Mouse (Mus musculus): ENCODE measurements around the gene Cebpg.

Cebpg gene

DNA sequence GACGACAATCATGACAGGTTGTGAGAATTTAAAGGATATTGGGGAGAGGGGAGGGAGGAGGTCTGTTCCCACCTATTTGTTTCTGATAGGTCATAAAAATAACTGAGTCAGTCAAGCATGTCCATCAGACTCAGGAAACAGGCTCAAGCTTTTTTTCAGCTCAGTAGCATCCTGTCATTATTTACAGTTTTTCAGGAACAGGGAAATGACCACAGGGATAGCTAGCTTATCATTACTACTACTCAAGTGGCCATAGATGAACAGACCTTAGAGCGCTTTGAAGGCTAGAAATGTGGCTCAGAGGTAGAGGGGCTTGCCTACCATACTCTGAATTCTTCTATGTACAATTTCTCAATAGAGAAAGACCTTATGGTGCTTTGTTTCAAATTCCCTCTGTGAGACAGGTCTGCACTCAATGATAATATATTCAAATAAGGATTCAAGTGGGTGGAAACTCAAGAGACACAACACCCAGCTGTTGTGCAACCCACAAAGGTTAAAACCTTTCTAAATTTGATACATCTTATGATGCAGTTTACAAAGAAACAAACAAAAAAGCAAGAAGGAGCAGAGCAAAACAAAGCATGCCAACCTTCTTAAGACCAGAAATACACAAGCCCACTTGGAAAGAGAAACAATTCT lies 1.3 kb downstream of the Cebpg start:
- DNase-seq (ENCODE audit: low read depth in 1 of 2, low spot score in 2 of 2): no peak

DNA sequence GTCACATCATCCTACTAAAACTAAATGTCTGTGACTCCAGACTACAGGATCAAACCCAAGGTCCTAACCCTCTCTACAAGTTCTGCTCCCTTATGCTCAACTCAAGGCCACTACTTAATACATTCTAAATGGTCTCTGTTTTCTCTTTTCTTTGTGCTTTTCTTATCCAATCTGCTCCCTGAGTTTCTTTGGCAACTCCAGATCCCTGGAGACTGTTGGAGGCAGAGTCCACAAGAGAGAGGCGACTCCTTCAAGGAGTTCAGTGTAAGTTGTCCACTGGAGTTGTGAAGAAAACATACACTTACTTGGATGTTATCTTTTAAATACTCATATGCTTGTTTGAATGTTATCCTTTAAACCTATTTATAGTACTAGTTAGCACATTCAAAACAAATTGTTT lies 2.1 kb downstream of the Cebpg start:
- no peak for DNase-seq (ENCODE audit: low read depth in 1 of 2, low spot score in 2 of 2)

DNA sequence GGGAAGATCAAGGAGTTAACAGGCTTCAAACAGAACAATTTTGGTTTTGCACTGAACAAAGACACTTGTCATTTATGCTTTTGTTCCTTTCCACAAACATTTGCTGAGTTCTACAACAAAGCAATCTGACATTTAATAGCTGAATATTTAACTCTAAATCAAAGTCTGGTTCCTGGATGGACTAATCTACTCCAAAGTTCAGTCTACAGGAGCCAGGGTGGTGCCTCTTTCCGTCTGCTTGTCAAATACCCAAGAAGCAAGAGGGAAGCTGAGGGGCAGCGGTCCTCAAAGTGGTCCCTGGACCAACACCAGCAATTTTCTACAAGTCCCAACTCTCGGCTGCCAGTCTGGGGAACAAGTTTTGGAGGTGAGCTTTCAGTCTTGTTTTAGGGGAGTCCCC lies 3.2 kb downstream of the Cebpg start:
- DNase-seq (ENCODE audit: low read depth in 1 of 2, low spot score in 2 of 2): no peak

DNA sequence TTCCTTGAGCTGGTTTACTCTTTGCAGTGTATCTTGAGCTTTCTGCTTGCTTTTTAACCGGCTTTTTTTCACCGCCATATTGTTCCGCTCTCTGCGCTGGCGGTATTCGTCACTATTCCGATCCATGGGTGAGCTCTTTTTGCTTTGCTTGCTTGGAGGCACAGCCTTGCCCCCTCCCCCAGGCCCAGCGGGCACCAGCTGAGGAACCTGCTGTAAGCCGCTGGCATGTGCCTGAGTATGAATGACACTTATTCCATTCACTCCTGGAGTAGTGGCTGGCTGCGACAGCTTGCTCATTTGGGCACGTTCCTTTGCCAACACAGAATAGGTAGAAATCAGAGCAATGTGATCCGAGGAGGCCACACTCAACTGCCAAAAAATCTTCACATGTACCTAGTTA lies 5.8 kb downstream of the Cebpg start:
- no peak for DNase-seq (ENCODE audit: low read depth in 1 of 2, low spot score in 2 of 2)

DNA sequence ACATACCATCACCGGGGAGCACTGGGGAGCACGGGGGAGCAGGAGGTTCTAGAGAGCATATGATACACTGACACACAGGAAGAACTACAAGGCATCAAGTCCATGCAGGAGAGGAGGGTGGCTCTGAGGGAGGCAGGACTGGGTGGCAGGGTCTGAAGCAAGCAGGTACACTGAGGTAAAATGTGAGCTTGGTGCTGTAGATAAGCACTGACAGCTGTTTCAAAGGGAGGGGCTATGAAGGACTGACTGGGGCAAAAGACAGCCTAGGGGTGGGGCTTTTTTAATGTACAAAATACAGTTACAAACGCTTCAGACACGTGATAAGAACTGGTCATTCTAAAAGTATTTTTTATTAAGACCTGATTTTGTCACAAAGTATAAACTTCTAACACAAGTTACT lies 10.3 kb downstream of the Cebpg start:
- DNase-seq (ENCODE audit: low read depth in 1 of 2, low spot score in 2 of 2): no peak

DNA sequence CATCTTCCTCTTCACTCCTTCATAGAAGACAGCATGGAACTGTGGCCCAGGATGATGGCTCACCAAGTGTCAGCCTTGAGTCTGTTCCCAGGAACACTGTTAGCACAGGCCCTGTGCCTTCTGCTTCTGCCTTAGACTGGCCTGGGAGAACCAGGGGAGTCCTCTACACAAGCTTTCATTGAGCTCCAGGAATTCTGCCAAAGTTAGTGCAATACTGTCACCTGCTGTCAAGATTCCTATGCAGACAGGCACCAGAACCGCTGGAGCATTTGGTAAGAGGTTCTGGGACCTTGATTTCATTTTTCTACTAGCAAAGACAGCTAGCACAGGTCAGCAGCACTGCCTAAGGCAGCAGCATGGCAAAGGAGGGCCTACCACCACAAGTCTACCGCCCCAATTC lies 11.7 kb downstream of the Cebpg start:
- DNase-seq (ENCODE audit: low read depth in 1 of 2, low spot score in 2 of 2): no peak

DNA sequence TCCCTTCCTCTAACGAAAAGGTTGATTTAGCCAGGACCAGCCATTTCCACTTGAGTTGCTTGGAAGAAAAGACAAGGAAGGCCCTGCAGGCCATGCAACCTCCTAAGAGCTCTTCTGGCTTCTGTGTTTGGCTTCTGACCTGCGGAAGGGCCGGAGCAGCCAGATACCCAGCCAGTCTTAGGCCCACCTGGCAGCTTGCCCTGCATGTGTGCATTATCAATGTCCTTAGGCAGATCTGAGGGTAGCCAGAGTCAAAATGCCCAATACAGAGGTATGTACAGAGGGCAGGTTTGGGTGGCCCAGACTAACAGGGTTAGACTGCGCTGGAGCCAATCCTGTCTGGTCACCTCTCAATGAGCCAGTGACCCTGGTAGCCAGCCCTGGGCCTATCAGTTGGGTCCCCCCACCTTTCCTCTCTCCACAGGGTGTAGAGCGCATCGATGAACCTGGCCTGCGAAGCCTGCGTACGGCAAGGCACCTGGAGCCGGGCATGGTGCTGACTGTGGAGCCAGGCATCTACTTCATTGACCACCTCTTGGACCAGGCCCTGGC lies 13.0 kb downstream of the Cebpg start:
- DNase-seq (ENCODE audit: low read depth in 1 of 2, low spot score in 2 of 2): no peak

DNA sequence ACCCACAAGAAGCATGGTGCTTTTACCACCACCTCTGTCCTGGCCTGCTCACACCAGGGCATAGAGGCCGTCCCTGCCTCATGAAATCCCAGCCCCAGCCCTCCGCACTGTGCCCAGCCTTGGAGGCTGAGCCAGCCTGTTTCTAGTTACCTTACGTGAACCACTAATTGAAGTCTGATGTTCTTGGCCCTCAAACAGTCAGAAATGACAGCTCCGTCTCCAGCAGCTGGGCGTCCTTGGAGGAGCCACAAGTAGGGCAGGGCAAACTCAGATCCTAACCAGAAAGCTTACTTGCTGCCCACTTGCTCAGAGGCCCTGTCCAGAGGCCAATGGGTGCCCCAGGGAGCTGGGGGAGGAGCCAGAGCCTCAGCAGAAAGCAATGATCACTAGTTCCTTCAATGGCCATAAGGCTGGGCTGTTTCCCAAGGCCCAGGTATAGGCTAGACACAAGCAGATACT lies 13.6 kb downstream of the Cebpg start:
- DNase-seq (ENCODE audit: low read depth in 1 of 2, low spot score in 2 of 2): no peak

DNA sequence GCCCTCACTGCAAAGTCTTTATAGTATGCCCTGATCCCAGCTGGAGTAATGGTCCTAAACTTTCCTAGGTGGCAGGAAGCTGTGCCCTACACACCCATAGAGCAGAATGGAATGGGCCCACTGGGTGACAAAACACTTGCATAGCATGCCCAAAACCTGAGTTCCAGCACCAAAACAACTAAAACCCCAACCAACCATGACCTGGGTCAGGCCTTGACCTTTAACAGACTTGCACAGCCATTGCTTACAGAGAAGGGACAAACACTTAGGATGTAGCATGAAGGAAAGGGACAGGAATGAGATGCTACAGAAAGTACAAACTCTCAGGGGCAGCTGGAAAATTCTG lies 14.2 kb downstream of the Cebpg start:
- DNase-seq (ENCODE audit: low read depth in 1 of 2, low spot score in 2 of 2): no peak

DNA sequence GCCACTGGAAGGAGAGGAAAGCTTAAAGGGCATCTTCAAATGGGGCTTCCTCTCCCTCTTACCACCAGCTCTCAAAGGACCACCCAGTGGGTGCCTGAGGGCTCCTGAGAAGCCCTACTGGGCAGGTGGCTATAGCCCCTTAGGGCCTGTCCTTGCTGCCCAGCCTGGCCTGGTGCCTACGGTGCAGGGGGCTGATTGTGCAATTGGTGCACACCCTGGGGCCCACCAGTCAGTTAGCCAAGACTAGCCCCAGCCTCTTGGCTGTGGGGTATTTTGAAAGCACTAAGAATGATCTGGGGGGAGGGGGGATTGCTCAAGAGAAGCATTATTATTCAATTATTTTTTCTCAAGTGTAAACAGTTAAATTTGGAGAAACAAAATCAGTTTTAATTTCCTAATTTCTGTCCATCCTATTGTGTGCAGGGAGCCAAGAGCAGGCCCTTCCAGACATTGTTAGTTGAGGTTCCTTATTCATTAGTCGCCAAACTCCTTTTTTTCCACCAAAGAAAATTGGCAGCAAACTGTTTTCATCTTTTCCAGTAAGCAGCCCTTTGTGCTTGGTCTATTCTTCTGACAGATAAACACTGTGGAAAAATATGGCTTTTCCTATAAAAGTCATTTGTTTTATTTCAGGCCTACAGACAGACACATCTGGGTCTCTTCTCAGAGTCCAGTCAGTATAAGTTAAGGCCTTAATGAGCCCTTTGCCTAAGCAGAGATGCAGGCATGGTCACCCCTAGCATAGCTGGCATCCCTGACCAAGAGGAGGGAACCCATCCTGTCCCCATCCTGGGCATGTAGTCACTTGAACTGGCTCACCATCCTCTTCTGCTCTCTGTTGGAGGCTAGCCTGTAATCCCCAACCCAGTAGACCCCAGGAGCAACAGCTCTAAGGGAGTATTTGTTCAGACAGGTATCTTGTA lies 14.8 kb downstream of the Cebpg start:
- no peak for DNase-seq (ENCODE audit: low read depth in 1 of 2, low spot score in 2 of 2)

DNA sequence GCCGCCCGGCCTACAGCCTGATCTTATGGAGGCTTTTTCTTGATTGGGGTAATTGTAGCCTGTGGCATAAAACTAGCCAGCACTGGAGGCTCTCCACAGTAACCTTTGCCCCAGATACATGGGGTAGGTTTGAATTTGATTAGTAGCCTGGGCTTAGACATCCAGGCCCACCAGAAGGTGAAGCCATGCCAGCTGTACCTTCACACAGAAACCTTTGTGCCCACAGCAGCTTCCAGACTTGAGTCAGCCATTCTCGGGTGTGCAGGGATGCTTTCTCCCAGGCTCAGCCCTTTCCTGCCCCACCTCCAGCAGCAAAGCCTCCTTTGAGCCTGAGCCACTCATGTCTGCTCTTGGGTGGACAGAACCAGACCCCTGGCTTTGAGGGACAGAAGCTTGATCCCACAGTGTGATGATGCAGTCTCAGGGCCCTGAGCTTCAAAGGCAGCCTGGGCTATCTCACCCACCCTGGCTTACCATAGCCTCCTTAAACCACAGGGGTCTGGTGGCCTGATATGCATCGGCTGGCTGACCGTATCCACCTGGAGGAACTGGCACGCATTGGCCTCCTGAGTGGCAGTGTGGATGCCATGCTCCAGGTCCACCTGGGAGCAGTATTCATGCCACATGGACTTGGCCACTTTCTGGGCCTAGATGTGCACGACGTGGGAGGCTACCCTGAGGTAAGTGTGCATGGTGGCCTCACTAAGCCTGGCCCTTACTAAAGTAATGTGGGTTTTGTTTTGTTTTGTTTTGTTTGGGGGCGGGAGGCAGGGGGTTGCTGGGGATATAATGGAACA lies 16.0 kb downstream of the Cebpg start:
- no peak for DNase-seq (ENCODE audit: low read depth in 1 of 2, low spot score in 2 of 2)

DNA sequence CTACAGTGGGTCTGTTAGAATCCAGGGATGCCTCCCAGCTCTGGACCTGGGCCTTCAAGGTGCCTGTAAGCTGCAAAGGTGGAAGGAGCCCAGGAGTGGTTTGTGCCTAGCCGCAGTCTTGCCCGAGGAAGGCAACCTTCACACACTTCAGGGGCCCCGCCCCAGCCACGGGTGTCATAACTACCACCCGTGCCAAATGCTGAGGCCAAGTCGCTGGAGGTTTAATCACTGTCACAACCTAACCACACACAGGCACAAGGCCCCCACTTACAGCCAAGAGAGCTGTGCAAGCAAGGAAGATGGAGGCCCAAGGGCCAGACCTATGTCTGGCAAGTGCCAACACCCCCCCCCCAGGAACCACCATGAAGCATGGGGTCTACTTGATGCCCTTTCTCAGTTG lies 19.0 kb downstream of the Cebpg start:
- no peak for DNase-seq (ENCODE audit: low read depth in 1 of 2, low spot score in 2 of 2)

DNA sequence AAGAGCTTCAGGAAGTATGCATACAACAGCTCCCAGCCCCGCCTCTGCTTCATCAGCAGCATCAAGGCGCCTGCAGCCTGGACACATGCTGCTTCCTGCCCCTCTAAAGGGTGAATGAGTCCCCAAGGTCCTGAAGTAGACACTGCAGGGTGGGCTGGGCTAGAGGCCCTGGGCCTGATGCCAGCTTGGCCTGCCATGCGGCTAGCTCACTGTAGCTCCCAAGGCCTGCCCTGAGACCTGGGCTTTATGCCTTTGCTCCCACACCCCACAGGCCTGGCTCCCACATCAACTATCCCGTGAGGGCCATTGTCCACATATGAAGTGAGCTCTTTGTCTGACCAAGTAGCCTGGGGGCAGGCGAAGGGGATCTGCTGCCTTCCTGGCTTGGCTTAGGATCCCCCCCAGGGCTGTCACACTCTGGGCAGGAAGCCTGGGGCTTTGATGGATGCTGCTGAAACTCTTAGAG lies 20.1 kb downstream of the Cebpg start:
- no peak for DNase-seq (ENCODE audit: low read depth in 1 of 2, low spot score in 2 of 2)

DNA sequence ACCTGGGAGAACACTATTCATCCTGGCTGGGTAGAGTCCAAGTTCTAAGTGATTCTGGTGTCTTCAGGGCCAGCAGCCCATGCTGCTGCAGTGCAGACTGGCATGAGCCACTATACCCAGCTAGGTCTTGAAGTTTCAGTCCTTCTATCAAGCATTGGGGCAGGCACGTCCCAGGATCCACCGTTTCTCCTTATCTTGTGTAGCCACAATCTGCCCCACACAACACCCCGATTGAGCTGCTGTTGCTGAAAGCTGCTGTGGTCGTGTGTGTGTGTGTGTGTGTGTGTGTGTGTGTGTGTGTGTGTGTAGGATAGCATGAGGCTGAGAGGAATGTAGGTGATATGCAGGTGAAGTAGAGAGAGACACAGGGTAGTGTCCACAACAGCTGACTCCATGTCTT lies 20.8 kb downstream of the Cebpg start:
- no peak for DNase-seq (ENCODE audit: low read depth in 1 of 2, low spot score in 2 of 2)

DNA sequence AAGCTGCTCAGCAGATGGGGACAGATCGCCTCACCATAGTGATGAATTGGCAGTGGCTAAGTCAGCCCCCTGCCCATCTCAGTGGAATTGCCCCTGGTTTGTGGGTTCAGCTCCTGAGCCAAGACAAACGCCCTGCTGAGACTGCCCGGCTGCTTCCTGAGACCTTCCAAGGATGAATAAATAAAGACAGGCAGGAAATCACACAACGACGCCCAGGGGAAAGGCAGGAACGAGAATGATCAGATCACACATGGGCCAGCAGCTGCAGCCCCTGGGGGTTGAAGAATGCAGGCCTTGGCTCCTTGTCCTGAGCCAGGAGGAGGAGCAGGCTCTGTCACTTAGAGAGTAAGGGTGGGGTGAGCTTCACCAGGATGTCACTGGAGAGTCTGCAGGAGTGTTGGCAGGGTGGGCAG lies 21.2 kb downstream of the Cebpg start:
- no peak for DNase-seq (ENCODE audit: low read depth in 1 of 2, low spot score in 2 of 2)

DNA sequence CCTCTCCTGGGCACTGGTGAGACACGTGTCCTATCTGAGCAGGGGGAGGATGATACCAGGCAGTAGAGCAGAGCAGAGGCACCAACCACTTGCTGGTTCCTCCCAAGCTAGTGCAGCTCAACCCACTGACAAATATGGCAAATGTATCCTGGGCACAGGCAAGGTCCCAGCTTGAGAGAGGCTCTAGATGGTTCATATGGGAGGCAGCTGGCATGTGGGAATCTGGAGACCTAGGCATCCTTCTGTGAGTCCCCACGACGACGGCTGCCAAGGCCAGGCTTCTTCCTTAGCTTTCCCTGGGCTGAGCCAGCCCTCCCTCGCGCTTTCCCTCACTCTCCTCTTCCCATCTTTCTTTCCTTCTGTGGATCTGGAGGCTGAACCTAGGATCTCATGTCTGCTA lies 25.8 kb downstream of the Cebpg start:
- no peak for DNase-seq (ENCODE audit: low read depth in 1 of 2, low spot score in 2 of 2)

DNA sequence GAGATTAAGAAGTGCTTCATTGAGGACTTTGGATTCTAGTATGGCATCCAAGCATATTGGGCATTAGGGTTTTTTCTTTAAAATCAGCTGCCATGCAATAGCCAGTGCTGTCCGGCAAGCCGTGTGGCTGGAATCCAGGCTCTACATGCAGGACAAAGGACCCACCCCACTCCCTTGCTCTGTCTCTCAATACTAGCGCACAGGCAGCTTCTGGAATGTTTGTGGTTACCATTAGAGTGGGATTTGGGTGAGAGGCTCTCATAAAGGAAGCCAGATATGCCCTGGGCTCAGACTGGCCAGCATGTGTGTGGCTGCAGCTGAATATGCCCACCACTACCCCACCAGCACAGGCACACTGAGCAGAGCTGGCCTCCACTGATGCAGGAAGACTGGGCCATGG lies 26.7 kb downstream of the Cebpg start:
- DNase-seq (ENCODE audit: low read depth in 1 of 2, low spot score in 2 of 2): no peak

DNA sequence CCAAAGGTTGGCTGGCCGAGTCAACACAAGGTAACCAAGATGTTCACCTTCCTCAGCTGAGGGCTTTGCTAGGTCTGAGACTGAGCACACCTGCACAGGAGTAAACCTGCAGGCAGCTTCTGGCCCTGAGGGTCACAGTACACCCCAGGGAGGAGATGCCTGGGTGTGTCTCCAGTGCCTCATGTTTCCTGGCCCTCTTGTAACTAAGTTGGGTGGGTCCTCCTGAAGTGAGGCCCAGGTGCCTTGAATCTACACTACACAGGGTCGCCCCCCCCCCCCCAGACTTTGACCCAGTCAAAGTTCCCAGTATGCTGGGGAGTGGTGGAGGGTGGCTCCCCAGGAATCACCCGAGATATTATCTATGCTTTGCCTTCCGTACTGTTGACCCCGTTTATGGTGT lies 27.1 kb downstream of the Cebpg start:
- DNase-seq (ENCODE audit: low read depth in 1 of 2, low spot score in 2 of 2): no peak

DNA sequence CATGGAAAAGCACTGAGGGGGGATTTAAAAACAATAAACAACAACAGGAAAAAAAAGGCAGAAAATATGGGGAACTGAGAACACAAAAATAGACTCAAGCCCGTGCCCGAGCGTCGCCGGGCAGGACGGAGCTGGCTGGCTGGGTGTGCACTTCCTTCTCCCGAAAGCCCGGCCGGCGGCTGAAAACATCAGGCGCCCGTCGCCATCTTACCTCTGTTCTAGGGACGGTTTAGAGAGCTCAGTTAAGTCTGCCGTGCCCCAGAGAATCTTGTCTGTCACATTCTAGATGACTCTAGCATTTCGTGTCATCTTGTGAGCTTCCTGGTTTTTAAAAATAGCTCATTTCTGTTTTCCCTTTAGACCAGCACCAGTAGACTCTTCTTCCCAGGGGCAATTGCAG lies 27.8 kb downstream of the Cebpg start:
- DNase-seq (ENCODE audit: low read depth in 1 of 2, low spot score in 2 of 2): peak in 1 of 2 experiments; percentile 32

DNA sequence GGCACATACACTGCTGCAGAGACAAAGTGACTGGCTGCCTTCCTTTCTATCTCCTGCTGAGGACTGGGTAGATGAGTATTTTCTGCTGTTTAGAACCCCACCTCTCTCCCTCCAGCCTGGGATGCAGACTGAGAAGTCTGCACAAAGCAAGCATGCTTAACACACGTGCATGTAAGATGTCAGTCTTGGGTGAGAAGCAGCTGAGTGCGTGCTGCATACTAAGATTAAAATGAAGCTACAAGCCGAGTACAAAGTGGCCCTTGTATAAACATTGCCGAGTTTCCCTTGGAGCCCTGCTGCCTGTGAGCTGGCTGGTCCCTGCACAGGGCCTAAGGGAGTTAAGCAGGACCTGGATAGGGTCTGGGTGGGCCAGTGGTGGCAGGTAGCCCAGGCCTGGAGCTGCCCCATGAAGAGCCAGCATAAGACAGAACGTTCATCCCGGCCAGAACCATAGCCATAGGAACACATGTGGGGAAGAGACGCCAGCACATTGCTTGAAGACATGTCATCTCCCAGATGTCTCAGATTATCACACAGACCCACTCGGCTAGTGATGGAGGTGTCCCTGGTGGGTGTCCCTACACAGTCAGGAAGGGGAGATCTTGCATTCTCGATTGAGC lies 28.5 kb downstream of the Cebpg start:
- DNase-seq (ENCODE audit: low read depth in 1 of 2, low spot score in 2 of 2): no peak

DNA sequence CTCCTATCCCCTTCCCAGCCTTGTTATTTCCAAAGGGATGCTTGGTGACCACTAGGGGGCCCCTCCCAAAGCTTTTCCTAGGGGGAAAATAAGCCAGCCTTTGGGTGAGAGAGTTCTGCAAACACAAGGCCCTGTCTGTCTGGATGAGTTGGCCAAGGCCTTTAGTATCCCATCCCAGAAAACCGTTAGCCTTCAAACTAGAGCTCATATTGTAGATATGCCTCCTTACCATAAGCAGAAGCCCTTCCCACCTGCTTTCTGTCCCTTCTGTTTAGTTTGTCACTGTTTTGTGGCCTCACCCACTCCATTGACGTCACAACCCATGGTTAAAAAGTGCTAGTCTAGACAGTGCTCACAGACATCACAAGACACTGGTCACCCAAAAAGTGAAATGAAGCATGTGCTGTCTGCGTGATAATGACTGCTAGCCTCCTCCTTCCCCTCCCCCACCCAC lies 29.5 kb downstream of the Cebpg start:
- DNase-seq (ENCODE audit: low read depth in 1 of 2, low spot score in 2 of 2): no peak
